Mouse (Mus musculus) myocyte (in vitro differentiated cells): ENCODE results near the gene Pam16.

Experiments
- CEBPB ChIP-seq: IDR thresholded peaks from 2 replicates; pipeline ENCODE4 v1.6.1; 2011; ENCODE audit warnings: mild to moderate bottlenecking, moderate library complexity; ENCODE audit not compliant: poor library complexity, insufficient read depth, severe bottlenecking
- MAX ChIP-seq: IDR thresholded peaks from one replicate; pipeline ENCODE4 v1.6.1; 2011; ENCODE audit warnings: low read depth, mild to moderate bottlenecking, control low read depth
- POLR2A ChIP-seq: IDR thresholded peaks from one replicate; pipeline ENCODE4 v1.6.1; 2011; ENCODE audit warnings: low read depth, mild to moderate bottlenecking, control low read depth, moderate library complexity; ENCODE audit not compliant: insufficient read length
- TCF12 ChIP-seq: IDR thresholded peaks from one replicate; pipeline ENCODE4 v1.6.1; 2011; ENCODE audit warnings: mild to moderate bottlenecking, control low read depth; ENCODE audit not compliant: poor library complexity, insufficient read depth, severe bottlenecking
- TCF3 ChIP-seq: IDR thresholded peaks from one replicate; pipeline ENCODE4 v1.6.1; 2011; ENCODE audit warnings: low read depth, control low read depth; ENCODE audit not compliant: insufficient read length
- USF1 ChIP-seq: IDR thresholded peaks from one replicate; pipeline ENCODE4 v1.6.1; 2011; ENCODE audit warnings: low read depth, mild to moderate bottlenecking, control low read depth, moderate library complexity

DNA sequence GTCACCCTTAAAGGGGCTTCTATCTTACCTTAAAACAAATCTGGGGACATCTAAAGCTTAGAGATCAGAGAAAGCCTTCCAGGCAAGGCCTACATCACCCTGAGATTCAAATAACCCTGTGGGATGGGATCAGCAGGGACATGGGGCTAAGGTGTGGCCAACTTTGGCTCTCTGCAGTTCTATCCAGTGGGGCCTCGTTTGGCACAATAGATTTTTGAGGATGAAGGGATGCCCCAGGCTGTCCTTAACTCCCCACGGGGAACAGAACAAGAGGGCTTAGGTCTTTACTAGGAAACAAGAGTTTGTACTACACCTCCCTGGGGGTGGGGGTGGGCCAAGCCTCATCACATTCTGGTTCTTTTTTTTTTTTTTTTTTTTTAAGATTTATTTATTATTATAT is 34.5 kb upstream of the Pam16 start:
- no peak for TF ChIP-seq POLR2A
- no peak for TF ChIP-seq TCF12
- TF ChIP-seq CEBPB: no peak
- TF ChIP-seq MAX: no peak
- TF ChIP-seq USF1: no peak
- no peak for TF ChIP-seq TCF3
